Mouse (Mus musculus) embryonic facial prominence, embryonic 13.5 days (tissue): Measurements from ENCODE around the gene Ube2q1. TPM values are rescaled to one million over a fixed set of nuclear protein-coding genes. Genes with fewer than 3 reads are reported as not detected.

ENCODE experiments used
- ATAC-seq: fragments of 200-750 bp; cut with Nextera tagmentation; 2 replicates; pipeline ENCODE4 v1.8.0; 2017; ENCODE audit warnings: low read depth; ENCODE audit not compliant: insufficient number of reproducible peaks, insufficient read depth, low FRiP score, low TSS enrichment
- H3K27ac ChIP-seq: fragments of 300-500 bp; sonication (generic); 2 replicates; pipeline ENCODE4 v1.5.1; 2015; ENCODE audit warnings: moderate library complexity, mild to moderate bottlenecking, inconsistent platforms
- H3K27me3 ChIP-seq: fragments of 300-500 bp; sonication (generic); 2 replicates; pipeline ENCODE4 v1.6.1; 2015; ENCODE audit warnings: mild to moderate bottlenecking, inconsistent platforms
- H3K36me3 ChIP-seq: fragments of 300-500 bp; sonication (generic); 2 replicates; pipeline ENCODE4 v1.6.1; 2015; ENCODE audit warnings: mild to moderate bottlenecking, inconsistent platforms
- H3K4me1 ChIP-seq: fragments of 300-500 bp; sonication (generic); 2 replicates; pipeline ENCODE4 v1.6.1; 2015; ENCODE audit warnings: inconsistent platforms
- H3K4me2 ChIP-seq: fragments of 300-500 bp; sonication (generic); 2 replicates; pipeline ENCODE4 v1.6.1; 2015; ENCODE audit warnings: moderate library complexity, mild to moderate bottlenecking, inconsistent platforms
- H3K4me3 ChIP-seq: fragments of 300-500 bp; sonication (generic); 2 replicates; pipeline ENCODE4 v1.5.1; 2015; ENCODE audit warnings: mild to moderate bottlenecking, inconsistent platforms
- H3K9ac ChIP-seq: fragments of 300-500 bp; sonication (generic); 2 replicates; pipeline ENCODE4 v1.6.1; 2015; ENCODE audit warnings: mild to moderate bottlenecking, inconsistent platforms
- H3K9me3 ChIP-seq: fragments of 300-500 bp; sonication (generic); 2 replicates; pipeline ENCODE4 v1.6.1; 2016; ENCODE audit warnings: inconsistent platforms
- WGBS: fragments of 180-500 bp; shearing (Covaris S2); methylation state at CpG from one replicate; pipeline ENCODE4 v1.1.7; 2015; ENCODE audit warnings: mixed read lengths; 5-methylcytosine and 5-hydroxymethylcytosine counted together
- polyA plus RNA-seq: library from polyadenylated mRNA; unstranded; fragments of >200 nt; fragmentation: Nextera tagmentation; extraction: Ambion mirVana; gene quantifications from 2 replicates; pipeline ENCODE4 v1.2.1, GENCODE M21; 2015

Ube2q1 gene
- 13.2 and 14.2 TPM in 2 replicates for polyA plus RNA-seq

- no peaks in the 10 kb centered on the region for H3K9me3 ChIP-seq
- peak within 1 kb of the TSS; percentile 98 for H3K4me3 ChIP-seq
- H3K27ac ChIP-seq, result peak within 1 kb of the TSS; percentile 95
- peaks cover 22% of the 10 kb centered on the region for H3K36me3 ChIP-seq
- H3K9ac ChIP-seq, result peak within 1 kb of the TSS; percentile 99
- H3K4me1 ChIP-seq, result peaks cover 27% of the 10 kb centered on the region
- H3K4me2 ChIP-seq, result peak within 1 kb of the TSS; percentile 90
- under 1% methylated on average over 72 of the region's 90 CpGs for WGBS
- H3K27me3 ChIP-seq, result no peaks in the 10 kb centered on the region
- peak; percentile 93 for ATAC-seq
These were observed at the start of gene Ube2q1 for GRCm38 (mm10) chr3:89772968-89773709. Gene Ube2q1 (plus strand): TSS chr3:89773616.

GRCm38 (mm10) chr3:89727028-89727427 lies 46.4 kb upstream of the Ube2q1 start:
- Histone ChIP-seq H3K4me2 (no peak overlapping the region), H3K4me1 (peaks cover 15% of the 10 kb centered on the region), H3K9me3 (no peaks in the 10 kb centered on the region), H3K9ac (no peak overlapping the region), H3K27me3 (no peaks in the 10 kb centered on the region), H3K27ac (no peak overlapping the region), H3K36me3 (no peaks in the 10 kb centered on the region), H3K4me3 (no peak overlapping the region)
- WGBS, result 23% methylated on average over 4 of the region's 4 CpGs
- no peak for ATAC-seq

GRCm38 (mm10) chr3:89728848-89729247 lies 44.6 kb upstream of the Ube2q1 start:
- WGBS, result 77% methylated on average over 2 of the region's 2 CpGs
- no peak for ATAC-seq

GRCm38 (mm10) chr3:89730350-89731331 lies 42.8 kb upstream of the Ube2q1 start:
- WGBS, result 2% methylated on average over 32 of the region's 32 CpGs
- Histone ChIP-seq H3K27me3 (no peaks in the 10 kb centered on the region), H3K27ac (peak overlapping the region; percentile 80), H3K4me1 (peaks cover 15% of the 10 kb centered on the region), H3K4me2 (peak overlapping the region; percentile 86), H3K9me3 (no peaks in the 10 kb centered on the region), H3K9ac (peak overlapping the region; percentile 78), H3K4me3 (peak overlapping the region; percentile 65), H3K36me3 (peaks cover 9% of the 10 kb centered on the region)
- ATAC-seq, result peak; percentile 94

More at GRCm38 (mm10) chr3:89728848-89729247, 44.6 kb upstream of the Ube2q1 start:
- Histone ChIP-seq H3K4me1 (peaks cover 15% of the 10 kb centered on the region), H3K9ac (no peak overlapping the region), H3K9me3 (no peaks in the 10 kb centered on the region), H3K36me3 (no peaks in the 10 kb centered on the region), H3K4me2 (no peak overlapping the region), H3K4me3 (no peak overlapping the region), H3K27me3 (no peaks in the 10 kb centered on the region), H3K27ac (no peak overlapping the region)

GRCm38 (mm10) chr3:89732091-89732490 lies 41.3 kb upstream of the Ube2q1 start:
- no peak overlapping the region for H3K4me2 ChIP-seq

GRCm38 (mm10) chr3:89738509-89738908 lies 34.9 kb upstream of the Ube2q1 start:
- WGBS, result 93% methylated on average over 6 of the region's 6 CpGs
- peaks cover 63% of the 10 kb centered on the region for H3K36me3 ChIP-seq

More at GRCm38 (mm10) chr3:89732091-89732490, 41.3 kb upstream of the Ube2q1 start:
- Histone ChIP-seq H3K4me3 (no peak overlapping the region), H3K9ac (no peak overlapping the region), H3K27ac (no peak overlapping the region), H3K4me1 (peaks cover 15% of the 10 kb centered on the region), H3K27me3 (no peaks in the 10 kb centered on the region), H3K36me3 (peaks cover 14% of the 10 kb centered on the region), H3K9me3 (no peaks in the 10 kb centered on the region)
- ATAC-seq, result no peak
- 88% methylated on average over 4 of the region's 4 CpGs for WGBS

GRCm38 (mm10) chr3:89752307-89752706 lies 21.1 kb upstream of the Ube2q1 start:
- no peak for ATAC-seq
- Histone ChIP-seq H3K27me3 (no peaks in the 10 kb centered on the region), H3K4me3 (no peak overlapping the region), H3K27ac (no peak overlapping the region), H3K9me3 (no peaks in the 10 kb centered on the region), H3K4me1 (no peaks in the 10 kb centered on the region), H3K9ac (no peak overlapping the region), H3K4me2 (no peak overlapping the region), H3K36me3 (peaks cover 53% of the 10 kb centered on the region)
- 61% methylated on average over 1 of the region's 1 CpGs for WGBS

More at GRCm38 (mm10) chr3:89738509-89738908, 34.9 kb upstream of the Ube2q1 start:
- Histone ChIP-seq H3K9me3 (no peaks in the 10 kb centered on the region), H3K9ac (no peak overlapping the region), H3K4me1 (no peaks in the 10 kb centered on the region), H3K4me3 (no peak overlapping the region), H3K4me2 (no peak overlapping the region), H3K27ac (no peak overlapping the region), H3K27me3 (no peaks in the 10 kb centered on the region)
- ATAC-seq, result no peak

- 67% methylated on average over 6 of the region's 6 CpGs for WGBS
- no peak for ATAC-seq
- H3K9me3 ChIP-seq, result no peaks in the 10 kb centered on the region
- H3K27ac ChIP-seq, result no peak overlapping the region
- H3K27me3 ChIP-seq, result 0 out of 2 replicates have a peak, but pooled peaks cover 2% of the 10 kb centered on the region
- no peak overlapping the region for H3K9ac ChIP-seq
- peaks cover 26% of the 10 kb centered on the region for H3K36me3 ChIP-seq
- H3K4me2 ChIP-seq, result no peak overlapping the region
- H3K4me3 ChIP-seq, result no peak overlapping the region
- no peaks in the 10 kb centered on the region for H3K4me1 ChIP-seq
These were observed 18.1 kb upstream of the Ube2q1 start for GRCm38 (mm10) chr3:89755283-89755682.

- H3K9me3 ChIP-seq, result no peaks in the 10 kb centered on the region
- 0 out of 2 replicates have a peak, but pooled peaks cover under 1% of the 10 kb centered on the region for H3K36me3 ChIP-seq
- no peak overlapping the region for H3K9ac ChIP-seq
- H3K27ac ChIP-seq, result no peak overlapping the region
- no peaks in the 10 kb centered on the region for H3K4me1 ChIP-seq
- no peak overlapping the region for H3K4me3 ChIP-seq
- no peak for ATAC-seq
- 82% methylated on average over 2 of the region's 2 CpGs for WGBS
- H3K27me3 ChIP-seq, result 0 out of 2 replicates have a peak, but pooled peaks cover 2% of the 10 kb centered on the region
- H3K4me2 ChIP-seq, result no peak overlapping the region
These were observed 15.6 kb upstream of the Ube2q1 start for GRCm38 (mm10) chr3:89757851-89758250.

GRCm38 (mm10) chr3:89759786-89760185 lies 13.6 kb upstream of the Ube2q1 start:
- no peak overlapping the region for H3K9ac ChIP-seq
- peaks cover 13% of the 10 kb centered on the region for H3K27me3 ChIP-seq
- 64% methylated on average over 3 of the region's 3 CpGs for WGBS
- ATAC-seq, result no peak
- no peaks in the 10 kb centered on the region for H3K36me3 ChIP-seq
- no peak overlapping the region for H3K27ac ChIP-seq
- peaks cover 10% of the 10 kb centered on the region for H3K4me1 ChIP-seq
- H3K4me3 ChIP-seq, result no peak overlapping the region
- H3K9me3 ChIP-seq, result no peaks in the 10 kb centered on the region
- no peak overlapping the region for H3K4me2 ChIP-seq

- ATAC-seq, result 0 out of 2 replicates have a peak, but pooled peaks have one; percentile 74
- Histone ChIP-seq H3K9me3 (no peaks in the 10 kb centered on the region), H3K4me2 (peak within 1 kb of the TSS; percentile 52), H3K4me3 (peak within 1 kb of the TSS; percentile 26), H3K36me3 (no peaks in the 10 kb centered on the region), H3K4me1 (peaks cover 10% of the 10 kb centered on the region), H3K27me3 (peaks cover 15% of the 10 kb centered on the region), H3K27ac (no peak within 1 kb of the TSS), H3K9ac (no peak within 1 kb of the TSS)
- under 1% methylated on average over 36 of the region's 36 CpGs for WGBS
These were observed 9.2 kb upstream of the Ube2q1 start, which contains the start of gene Chrnb2 for GRCm38 (mm10) chr3:89764119-89764724. Gene Chrnb2 (minus strand): TSS chr3:89764632.
